Mouse (Mus musculus): Measurements from ENCODE around the gene Foxp1.

Gene Foxp1

GRCm38 (mm10) chr6:99350566-99350965 is 172.0 kb downstream of the Foxp1 start:
- DNase-seq: no peak

- DNase-seq: no peak
These were observed 172.4 kb downstream of the Foxp1 start for GRCm38 (mm10) chr6:99350156-99350555.

GRCm38 (mm10) chr6:99347836-99348235 is 174.7 kb downstream of the Foxp1 start:
- DNase-seq: no peak

GRCm38 (mm10) chr6:99344966-99345365 is 177.6 kb downstream of the Foxp1 start:
- DNase-seq: no peak

GRCm38 (mm10) chr6:99344357-99344756 is 178.2 kb downstream of the Foxp1 start:
- DNase-seq: no peak

GRCm38 (mm10) chr6:99343815-99344214 is 178.7 kb downstream of the Foxp1 start:
- DNase-seq: no peak

- DNase-seq: no peak
These were observed 180.1 kb downstream of the Foxp1 start for GRCm38 (mm10) chr6:99342416-99342815.

GRCm38 (mm10) chr6:99340902-99341301 is 181.6 kb downstream of the Foxp1 start:
- DNase-seq: no peak

GRCm38 (mm10) chr6:99339986-99340721 is 182.4 kb downstream of the Foxp1 start:
- DNase-seq: no peak

GRCm38 (mm10) chr6:99339343-99339620 is 183.2 kb downstream of the Foxp1 start:
- peak in 1 of 2 experiments; percentile 49 for DNase-seq

- peak in 1 of 2 experiments; percentile 20 for DNase-seq
These were observed 183.8 kb downstream of the Foxp1 start for GRCm38 (mm10) chr6:99338593-99339342.

GRCm38 (mm10) chr6:99338174-99338573 is 184.3 kb downstream of the Foxp1 start:
- no peak for DNase-seq

GRCm38 (mm10) chr6:99337575-99337974 is 184.9 kb downstream of the Foxp1 start:
- peak in 1 of 2 experiments; percentile 32 for DNase-seq

- DNase-seq: no peak
These were observed 186.3 kb downstream of the Foxp1 start for GRCm38 (mm10) chr6:99336191-99336590.

- DNase-seq: no peak
These were observed 187.2 kb downstream of the Foxp1 start for GRCm38 (mm10) chr6:99335174-99335830.

- no peak for DNase-seq
These were observed 188.3 kb downstream of the Foxp1 start for GRCm38 (mm10) chr6:99334255-99334654.

- DNase-seq: no peak
These were observed 189.4 kb downstream of the Foxp1 start for GRCm38 (mm10) chr6:99333127-99333526.

GRCm38 (mm10) chr6:99330169-99330568 is 192.4 kb downstream of the Foxp1 start:
- no peak for DNase-seq

GRCm38 (mm10) chr6:99328634-99329033 is 193.9 kb downstream of the Foxp1 start:
- DNase-seq: no peak

GRCm38 (mm10) chr6:99328146-99328545 is 194.4 kb downstream of the Foxp1 start:
- no peak for DNase-seq

GRCm38 (mm10) chr6:99327721-99328120 is 194.8 kb downstream of the Foxp1 start:
- no peak for DNase-seq

- DNase-seq: no peak
These were observed 196.6 kb downstream of the Foxp1 start for GRCm38 (mm10) chr6:99325881-99326280.

- no peak for DNase-seq
These were observed 197.1 kb downstream of the Foxp1 start for GRCm38 (mm10) chr6:99325461-99325860.

Measured in spleen, adult 18-20 months (tissue).